Mouse (Mus musculus) heart, adult 9 months (tissue): ENCODE measurements around the gene Saxo1.

Experiments
- DNase-seq, 2 experiments: peaks; one replicate each; pipeline ENCODE4 v3.0.0; 2022; ENCODE audit warnings: low spot score in 2 of 2

Saxo1 gene

GRCm38 (mm10) chr4:86527162-86528136, 30.7 kb downstream of the Saxo1 start:
- peak in 1 of 2 experiments; percentile 2 for DNase-seq

GRCm38 (mm10) chr4:86524483-86524882, 33.6 kb downstream of the Saxo1 start:
- DNase-seq, result no peak

GRCm38 (mm10) chr4:86523771-86524170, 34.4 kb downstream of the Saxo1 start:
- DNase-seq, result no peak

GRCm38 (mm10) chr4:86520695-86521094, 37.4 kb downstream of the Saxo1 start:
- no peak for DNase-seq

- DNase-seq, result no peak
These were observed 38.2 kb downstream of the Saxo1 start for GRCm38 (mm10) chr4:86519953-86520352.

GRCm38 (mm10) chr4:86504656-86505055, 53.5 kb downstream of the Saxo1 start:
- DNase-seq, result peak; percentile 27 to 47

- no peak for DNase-seq
These were observed 58.6 kb downstream of the Saxo1 start for GRCm38 (mm10) chr4:86499561-86499960.

- peak; percentile 75 to 82 for DNase-seq
These were observed 59.4 kb downstream of the Saxo1 start for GRCm38 (mm10) chr4:86498754-86499153.

GRCm38 (mm10) chr4:86489128-86489527, 69.0 kb downstream of the Saxo1 start:
- peak; percentile 46 for DNase-seq

- no peak for DNase-seq
These were observed 71.2 kb downstream of the Saxo1 start for GRCm38 (mm10) chr4:86486901-86487300.

- peak; percentile 22 to 79 for DNase-seq
These were observed 71.6 kb downstream of the Saxo1 start for GRCm38 (mm10) chr4:86486491-86486890.

- no peak for DNase-seq
These were observed 73.1 kb downstream of the Saxo1 start for GRCm38 (mm10) chr4:86485052-86485451.

- no peak for DNase-seq
These were observed 74.4 kb downstream of the Saxo1 start for GRCm38 (mm10) chr4:86483686-86484085.

GRCm38 (mm10) chr4:86483013-86483615, 75.0 kb downstream of the Saxo1 start:
- DNase-seq, result no peak

- DNase-seq, result no peak
These were observed 77.2 kb downstream of the Saxo1 start for GRCm38 (mm10) chr4:86480891-86481290.

GRCm38 (mm10) chr4:86464808-86465207, 93.3 kb downstream of the Saxo1 start:
- DNase-seq, result no peak

- DNase-seq, result no peak
These were observed 107.7 kb downstream of the Saxo1 start for GRCm38 (mm10) chr4:86450468-86450867.

GRCm38 (mm10) chr4:86436336-86436735, 121.8 kb downstream of the Saxo1 start:
- DNase-seq, result no peak

GRCm38 (mm10) chr4:86435631-86436030, 122.5 kb downstream of the Saxo1 start:
- DNase-seq, result no peak

- DNase-seq, result no peak
These were observed 129.9 kb downstream of the Saxo1 start for GRCm38 (mm10) chr4:86428091-86428745.

- no peak for DNase-seq
These were observed 130.8 kb downstream of the Saxo1 start for GRCm38 (mm10) chr4:86427312-86427711.

GRCm38 (mm10) chr4:86426549-86426948, 131.6 kb downstream of the Saxo1 start:
- no peak for DNase-seq
